Mouse (Mus musculus) layer of hippocampus, postnatal 25 days (tissue): Measurements from ENCODE around the gene Syce1l. TPM values are rescaled to one million over a fixed set of nuclear protein-coding genes. Genes with fewer than 3 reads are reported as not detected.

Experiments
- DNase-seq, 2 experiments: peaks; one replicate each; pipeline ENCODE4 v3.0.0; 2022; ENCODE audit warnings: mixed read lengths in 2 of 2, low spot score in 1 of 2; ENCODE audit errors: extremely low spot score in 1 of 2
- total RNA-seq, 2 experiments: library from RNA; stranded (reverse); gene quantifications; 2 replicates each; pipeline ENCODE4 v1.2.3; 2021

Syce1l gene
- total RNA-seq: under 1 TPM in 1 of 2 experiments, not detected in 1; 0.37 TPM

GRCm38 (mm10) chr8:113642926-113643325 lies at the start of gene Syce1l:
Gene Syce1l, plus strand, starts transcription at chr8:113643213.
- no peak for DNase-seq

- no peak for DNase-seq
Observed at GRCm38 (mm10) chr8:113598401-113598800, 44.6 kb upstream of the Syce1l start.

- DNase-seq: peak in 1 of 2 experiments; percentile 29
Observed at GRCm38 (mm10) chr8:113632634-113633033, 10.4 kb upstream of the Syce1l start.

GRCm38 (mm10) chr8:113634161-113634560 lies 8.9 kb upstream of the Syce1l start:
- no peak for DNase-seq

- peak; percentile 89 to 96 for DNase-seq
Observed at GRCm38 (mm10) chr8:113634670-113635591, 8.1 kb upstream of the Syce1l start, which contains the start of gene Mon1b. Gene Mon1b, plus strand, starts transcription at chr8:113635587.

- DNase-seq: peak in 1 of 2 experiments; percentile 98
Observed at GRCm38 (mm10) chr8:113635592-113636279, 7.3 kb upstream of the Syce1l start.

- DNase-seq: no peak
Observed at GRCm38 (mm10) chr8:113636280-113636628, 6.8 kb upstream of the Syce1l start.

GRCm38 (mm10) chr8:113640357-113640756 lies 2.7 kb upstream of the Syce1l start:
- no peak for DNase-seq

GRCm38 (mm10) chr8:113643479-113644210 lies 632 bp downstream of the Syce1l start:
- no peak for DNase-seq

GRCm38 (mm10) chr8:113645220-113645619 lies 2.2 kb downstream of the Syce1l start:
- DNase-seq: no peak

- DNase-seq: no peak
Observed at GRCm38 (mm10) chr8:113652450-113652849, 9.4 kb downstream of the Syce1l start.

GRCm38 (mm10) chr8:113653151-113653550 lies 10.1 kb downstream of the Syce1l start:
- DNase-seq: no peak

- no peak for DNase-seq
Observed at GRCm38 (mm10) chr8:113656154-113656553, 13.1 kb downstream of the Syce1l start.

- DNase-seq: no peak
Observed at GRCm38 (mm10) chr8:113656681-113657298, 13.8 kb downstream of the Syce1l start.

- no peak for DNase-seq
Observed at GRCm38 (mm10) chr8:113660128-113660527, 17.1 kb downstream of the Syce1l start.

GRCm38 (mm10) chr8:113664544-113664943 lies 21.5 kb downstream of the Syce1l start:
- peak; percentile 78 to 92 for DNase-seq

- no peak for DNase-seq
Observed at GRCm38 (mm10) chr8:113665036-113665435, 22.0 kb downstream of the Syce1l start.

- DNase-seq: no peak
Observed at GRCm38 (mm10) chr8:113665951-113666350, 22.9 kb downstream of the Syce1l start.

- no peak for DNase-seq
Observed at GRCm38 (mm10) chr8:113666714-113667432, 23.9 kb downstream of the Syce1l start.

GRCm38 (mm10) chr8:113669924-113670323 lies 26.9 kb downstream of the Syce1l start:
- DNase-seq: no peak
